In genomic region chr14:79516751-79517150, GRCm38 (mm10) we compare ENCODE assay signal across 16 mouse cellular contexts. TPM values are rescaled to one million over a fixed set of nuclear protein-coding genes. Genes with fewer than 3 reads are reported as not detected.
DNase-seq lines count a peak whose midpoint lies in the region; ATAC-seq and TF ChIP-seq lines count a peak whose summit lies in the region.
"Had no signal": no experiment of that assay in that cellular context is flagged by ENCODE, and none has a peak within 500 bp of the region (broad histone marks: within the 10 kb centered on the region; RNA-seq: fewer than 3 reads in every experiment).

No protein-coding gene starts in this region.

- H3K27me3 ChIP-seq in lung, postnatal 0 days (replicated peaks; ENCODE audit: insufficient read depth, low read length): no peaks in the 10 kb centered on the region
- H3K27me3 ChIP-seq in stomach, embryonic 14.5 days (ENCODE audit: control insufficient read depth, insufficient read depth, low read length): no peaks in the 10 kb centered on the region
- H3K27me3 ChIP-seq in hindbrain, embryonic 12.5 days: no peaks in the 10 kb centered on the region
- H3K27me3 ChIP-seq: neural tube, embryonic 13.5 days had no signal

- peak overlapping the region; percentile 68; the same call in 1 of the 2 replicates for H3K27ac ChIP-seq in gastrocnemius, adult 2 months
- peak overlapping the region; percentile 21; the same call in 1 of the 2 replicates for H3K27ac ChIP-seq in lung, postnatal 0 days (ENCODE audit: low read length)
- no peak overlapping the region for H3K27ac ChIP-seq in stomach, embryonic 14.5 days (ENCODE audit: low read length)
- no peak overlapping the region for H3K27ac ChIP-seq in hindbrain, embryonic 12.5 days
- H3K27ac ChIP-seq: forebrain, embryonic 10.5 days; hindbrain, embryonic 10.5 days; neural tube, embryonic 13.5 days had no signal

- no peaks in the 10 kb centered on the region for H3K9me3 ChIP-seq in lung, postnatal 0 days (ENCODE audit: low read length)
- H3K9me3 ChIP-seq in stomach, embryonic 14.5 days (ENCODE audit: control insufficient read depth, low read depth, low read length): no peaks in the 10 kb centered on the region
- H3K9me3 ChIP-seq in hindbrain, embryonic 12.5 days (replicated peaks): no peaks in the 10 kb centered on the region
- H3K9me3 ChIP-seq: forebrain, embryonic 10.5 days; hindbrain, embryonic 10.5 days; neural tube, embryonic 13.5 days had no signal

- H3K36me3 ChIP-seq in lung, postnatal 0 days (ENCODE audit: insufficient read depth, low read length): no peaks in the 10 kb centered on the region
- no peaks in the 10 kb centered on the region for H3K36me3 ChIP-seq in stomach, embryonic 14.5 days (ENCODE audit: control insufficient read depth, insufficient read depth, low read length)
- H3K36me3 ChIP-seq in hindbrain, embryonic 12.5 days: no peaks in the 10 kb centered on the region
- H3K36me3 ChIP-seq: forebrain, embryonic 10.5 days; hindbrain, embryonic 10.5 days; neural tube, embryonic 13.5 days had no signal

- no peak for TF ChIP-seq CTCF in gastrocnemius, adult 2 months (IDR thresholded peaks at IDR 0.05)
- TF ChIP-seq CTCF in lung, postnatal 0 days (IDR thresholded peaks at IDR 0.05): no peak

- WGBS in lung, postnatal 0 days: 65% methylated on average over 2 of the region's 2 CpGs
- 62% methylated on average over 2 of the region's 2 CpGs for WGBS in stomach, embryonic 14.5 days
- 75% methylated on average over 2 of the region's 2 CpGs for WGBS in hindbrain, embryonic 12.5 days

- ATAC-seq in lung, postnatal 0 days: no peak
- no peak for ATAC-seq in stomach, embryonic 14.5 days (ENCODE audit: insufficient number of reproducible peaks, insufficient read depth, low FRiP score, low read depth)
- ATAC-seq in hindbrain, embryonic 12.5 days (ENCODE audit: low FRiP score): no peak

- 0 out of 2 replicates have a peak overlapping the region, but pooled peaks have one; percentile 0 for H3K4me3 ChIP-seq in gastrocnemius, adult 2 months
- peak overlapping the region; percentile 8; the same call in 1 of the 2 replicates for H3K4me3 ChIP-seq in lung, postnatal 0 days (ENCODE audit: low read depth, low read length)
- peak overlapping the region; percentile 3; the same call in 1 of the 2 replicates for H3K4me3 ChIP-seq in stomach, embryonic 14.5 days (ENCODE audit: low read depth, low read length)
- H3K4me3 ChIP-seq in hindbrain, embryonic 12.5 days: no peak overlapping the region
- H3K4me3 ChIP-seq: forebrain, embryonic 10.5 days; hindbrain, embryonic 10.5 days; neural tube, embryonic 13.5 days had no signal

- DNase-seq in gastrocnemius, adult 2 months: no peak
- DNase-seq in gastrocnemius, postnatal 14 days: no peak
- no peak for DNase-seq in lung, postnatal 0 days (ENCODE audit: low spot score)
- DNase-seq in lung, postnatal 10 days: no peak
- DNase-seq in induced T-regulatory cell, adult 2 months (ENCODE audit: low read depth): peak; percentile 67
- DNase-seq in urinary bladder, adult 2 months (ENCODE audit: low spot score): no peak
- DNase-seq: adrenal gland, postnatal 36 days; cerebellum, postnatal 36 days; gastrocnemius, postnatal 36 days; right cerebral cortex, adult 18-20 months had no signal

- H3K4me1 ChIP-seq in lung, postnatal 0 days (ENCODE audit: insufficient read depth, low read depth, low read length): peaks cover 33% of the 10 kb centered on the region; the same call in 1 of the 2 replicates
- peaks cover 7% of the 10 kb centered on the region for H3K4me1 ChIP-seq in stomach, embryonic 14.5 days (ENCODE audit: control insufficient read depth, insufficient read depth, low read length)
- H3K4me1 ChIP-seq in hindbrain, embryonic 12.5 days: no peaks in the 10 kb centered on the region
- H3K4me1 ChIP-seq: hindbrain, embryonic 10.5 days; neural tube, embryonic 13.5 days had no signal

- intact Hi-C loops in gastrocnemius, adult 2 months (cut with DNase I): loop anchor here (5.0 kb wide), 1 partner anchor 46 kb away; no protein-coding TSS in a partner anchor
- intact Hi-C loops in gastrocnemius, postnatal 14 days (cut with DNase I; ENCODE audit: low total_unique reads): no loop called here

- H3K4me2 ChIP-seq in lung, postnatal 0 days (replicated peaks; ENCODE audit: low read depth, low read length): peak overlapping the region; percentile 41
- peak overlapping the region; percentile 31 for H3K4me2 ChIP-seq in stomach, embryonic 14.5 days (replicated peaks; ENCODE audit: low read depth, low read length)
- H3K4me2 ChIP-seq in hindbrain, embryonic 12.5 days (replicated peaks): no peak overlapping the region
- H3K4me2 ChIP-seq: midbrain, embryonic 11.5 days; neural tube, embryonic 13.5 days had no signal

- 0 out of 2 replicates have a peak overlapping the region, but pooled peaks have one; percentile 3 for H3K9ac ChIP-seq in lung, postnatal 0 days (replicated peaks; ENCODE audit: low read depth)
- H3K9ac ChIP-seq in stomach, embryonic 14.5 days (replicated peaks; ENCODE audit: low read depth, low read length): no peak overlapping the region
- H3K9ac ChIP-seq in hindbrain, embryonic 12.5 days: no peak overlapping the region
- H3K9ac ChIP-seq: neural tube, embryonic 13.5 days had no signal

- TF ChIP-seq EP300 in lung, postnatal 0 days (IDR thresholded peaks at IDR 0.05): no peak

RNA-seq across cellular contexts. Expression of gene Wbp4, which starts 35.4 kb away (rescaled TPM):
- total RNA-seq in gastrocnemius, adult 2 months (2021): 10 to 100 TPM; 19.3 to 25.7 TPM
- total RNA-seq in gastrocnemius, postnatal 14 days (2021): 10 to 100 TPM; 20.0 to 21.2 TPM
- 35.8 and 37.6 TPM in 2 replicates for polyA plus RNA-seq in lung, postnatal 0 days (2015; fragmentation: Nextera tagmentation; extraction: Ambion mirVana)
- 43.6 and 50.3 TPM in 2 replicates for polyA plus RNA-seq in stomach, embryonic 14.5 days (2014; fragmentation: Nextera tagmentation; extraction: Ambion mirVana)
- polyA plus RNA-seq in urinary bladder, adult 2 months (2012; rRNA removed): 17.8 and 18.7 TPM in 2 replicates
- 51.1 and 53.2 TPM in 2 replicates for polyA plus RNA-seq in hindbrain, embryonic 12.5 days (2016; fragmentation: Nextera tagmentation; extraction: Ambion mirVana)

RNA-seq across cellular contexts. Expression of gene Elf1, which starts 35.8 kb away (rescaled TPM):
- 1 to 10 TPM; 4.6 to 6.0 TPM for total RNA-seq in gastrocnemius, adult 2 months (2021)
- 1 to 10 TPM; 8.2 to 8.3 TPM for total RNA-seq in gastrocnemius, postnatal 14 days (2021)
- 21.0 and 25.7 TPM in 2 replicates for polyA plus RNA-seq in lung, postnatal 0 days (2015; fragmentation: Nextera tagmentation; extraction: Ambion mirVana)
- polyA plus RNA-seq in stomach, embryonic 14.5 days (2014; fragmentation: Nextera tagmentation; extraction: Ambion mirVana): 25.8 and 27.6 TPM in 2 replicates
- 40.7 and 41.9 TPM in 2 replicates for polyA plus RNA-seq in urinary bladder, adult 2 months (2012; rRNA removed)
- 9.6 and 10.3 TPM in 2 replicates for polyA plus RNA-seq in hindbrain, embryonic 12.5 days (2016; fragmentation: Nextera tagmentation; extraction: Ambion mirVana)

Comparison
In these comparisons a context has a peak if more than half of its experiments do, and no peak if none do; other contexts are left out.
1. H3K27ac ChIP-seq: peak in gastrocnemius, adult 2 months (single experiment) and lung, postnatal 0 days (single experiment); none in stomach, embryonic 14.5 days (single experiment) and hindbrain, embryonic 12.5 days (single experiment).